Mouse (Mus musculus): ENCODE results near the gene Lgals3.

GRCm38 (mm10) chr14:47359610-47360009 is 7.9 kb upstream of the Lgals3 start:
- TF ChIP-seq CHD2 (IDR thresholded peaks at IDR 0.05; ENCODE audit: low read depth, low read length) (no peak), MAFK (IDR thresholded peaks at IDR 0.05; ENCODE audit: insufficient read depth, low read depth, low read length) (no peak), ZC3H11A (IDR thresholded peaks at IDR 0.05; ENCODE audit: borderline replicate concordance, low read depth, low read length) (no peak), ZNF384 (IDR thresholded peaks at IDR 0.05; ENCODE audit: low read depth, low read length) (no peak)

Data from ES-E14 (cell line).